Mouse (Mus musculus) liver, postnatal 0 days (tissue): ENCODE measurements around the gene Asic1.

Experiments used
- CTCF ChIP-seq: sonication (generic); IDR thresholded peaks from 2 replicates; pipeline ENCODE4 v1.5.1; 2016; ENCODE audit warnings: antibody characterized with exemption, low read depth
- EP300 ChIP-seq: IDR thresholded peaks from 2 replicates; pipeline ENCODE4 v1.6.1; 2016; ENCODE audit warnings: antibody characterized with exemption, low read depth, mild to moderate bottlenecking

GRCm38 (mm10) chr15:99669392-99669791, 776 bp upstream of the Asic1 start:
- TF ChIP-seq EP300, result no peak
- no peak for TF ChIP-seq CTCF
